Mouse (Mus musculus) lung, embryonic 14.5 days (tissue): ENCODE results near the gene Cfd. TPM values are rescaled to one million over a fixed set of nuclear protein-coding genes. Genes with fewer than 3 reads are reported as not detected.

Experiments used
- ATAC-seq: fragments of 200-750 bp; cut with Nextera tagmentation; 2 replicates; pipeline ENCODE4 v1.8.0; 2017; ENCODE audit warnings: mild to moderate bottlenecking, moderate TSS enrichment, moderate library complexity; ENCODE audit not compliant: insufficient read depth
- DNase-seq: peaks from one replicate; pipeline ENCODE4 v3.0.0-alpha.2; 2015
- H3K27ac ChIP-seq: fragments of 300-500 bp; sonication (generic); 2 replicates; pipeline ENCODE4 v1.5.1; 2014; ENCODE audit warnings: low read depth, mild to moderate bottlenecking, moderate library complexity
- H3K27me3 ChIP-seq: fragments of 300-500 bp; sonication (generic); 2 replicates; pipeline ENCODE4 v1.6.1; 2014; ENCODE audit warnings: low read length, control low read depth; ENCODE audit not compliant: insufficient read depth
- H3K36me3 ChIP-seq: fragments of 300-500 bp; sonication (generic); 2 replicates; pipeline ENCODE4 v1.6.1; 2014; ENCODE audit warnings: control low read depth; ENCODE audit not compliant: insufficient read depth
- H3K4me1 ChIP-seq: fragments of 300-500 bp; sonication (generic); 2 replicates; pipeline ENCODE4 v1.6.1; 2014; ENCODE audit warnings: antibody characterized with exemption, control low read depth; ENCODE audit not compliant: insufficient read depth
- H3K4me2 ChIP-seq: fragments of 300-500 bp; sonication (generic); 2 replicates; pipeline ENCODE4 v1.6.1; 2014; ENCODE audit warnings: mild to moderate bottlenecking
- H3K4me3 ChIP-seq: fragments of 300-500 bp; sonication (generic); 2 replicates; pipeline ENCODE4 v1.5.1; 2014; ENCODE audit warnings: low read depth, low read length
- H3K9ac ChIP-seq: fragments of 300-500 bp; sonication (generic); 2 replicates; pipeline ENCODE4 v1.6.1; 2014
- H3K9me3 ChIP-seq: fragments of 300-500 bp; sonication (generic); 2 replicates; pipeline ENCODE4 v1.6.1; 2016; ENCODE audit warnings: low read depth, low read length, control low read depth
- CTCF ChIP-seq: IDR thresholded peaks from 2 replicates; pipeline ENCODE4 v1.5.1; 2016; ENCODE audit warnings: antibody characterized with exemption, low read depth
- WGBS: fragments of 180-500 bp; shearing (Covaris S2); extraction: QIAGEN DNeasy Blood & Tissue Kit; methylation state at CpG from one replicate; pipeline ENCODE4 v1.1.7; 2014; 5-methylcytosine and 5-hydroxymethylcytosine counted together
- polyA plus RNA-seq: library from polyadenylated mRNA; unstranded; fragments of >200 nt; fragmentation: Nextera tagmentation; extraction: Ambion mirVana; gene quantifications from 2 replicates; pipeline ENCODE4 v1.2.1, GENCODE M21; 2014

Gene Cfd
- polyA plus RNA-seq = not detected in 2 replicates

GRCm38 (mm10) chr10:79890670-79891069, at the start of gene Cfd:
Gene Cfd, plus strand, starts transcription at chr10:79890853.
- ATAC-seq (no peak), DNase-seq (no peak)
- H3K9ac ChIP-seq = no peak within 1 kb of the TSS
- 33% methylated on average over 5 of the region's 5 CpGs for WGBS
- H3K9me3 ChIP-seq = no peaks in the 10 kb centered on the region
- H3K4me2 ChIP-seq = no peak within 1 kb of the TSS
- no peak for TF ChIP-seq CTCF
- no peak within 1 kb of the TSS for H3K27ac ChIP-seq
- H3K4me1 ChIP-seq = no peaks in the 10 kb centered on the region
- no peak within 1 kb of the TSS for H3K4me3 ChIP-seq
- peaks cover 11% of the 10 kb centered on the region; the same call in 1 of the 2 replicates for H3K36me3 ChIP-seq
- H3K27me3 ChIP-seq = no peaks in the 10 kb centered on the region

GRCm38 (mm10) chr10:79842322-79842721, 48.3 kb upstream of the Cfd start:
- peaks cover 9% of the 10 kb centered on the region; the same call in 1 of the 2 replicates for H3K4me1 ChIP-seq

GRCm38 (mm10) chr10:79843476-79843875, 47.2 kb upstream of the Cfd start:
- ATAC-seq = no peak
- no peak overlapping the region for H3K9ac ChIP-seq
- DNase-seq = peak; percentile 88
- no peak for TF ChIP-seq CTCF
- peaks cover 9% of the 10 kb centered on the region; the same call in 1 of the 2 replicates for H3K4me1 ChIP-seq
- no peaks in the 10 kb centered on the region for H3K36me3 ChIP-seq
- 33% methylated on average over 6 of the region's 6 CpGs for WGBS
- H3K4me2 ChIP-seq = peak overlapping the region; percentile 10; the same call in 1 of the 2 replicates
- H3K27ac ChIP-seq = peak overlapping the region; percentile 36; the same call in 1 of the 2 replicates
- H3K4me3 ChIP-seq = no peak overlapping the region
- no peaks in the 10 kb centered on the region for H3K27me3 ChIP-seq
- no peaks in the 10 kb centered on the region for H3K9me3 ChIP-seq

More at GRCm38 (mm10) chr10:79842322-79842721, 48.3 kb upstream of the Cfd start:
- Histone ChIP-seq H3K9ac (no peak overlapping the region), H3K27ac (peak overlapping the region; percentile 21; the same call in 1 of the 2 replicates), H3K36me3 (no peaks in the 10 kb centered on the region), H3K9me3 (no peaks in the 10 kb centered on the region), H3K4me3 (no peak overlapping the region), H3K4me2 (no peak overlapping the region), H3K27me3 (no peaks in the 10 kb centered on the region)
- TF ChIP-seq CTCF = no peak
- DNase-seq = no peak
- 59% methylated on average over 3 of the region's 3 CpGs for WGBS
- ATAC-seq = no peak

- ATAC-seq (no peak), DNase-seq (no peak)
- no peaks in the 10 kb centered on the region for H3K9me3 ChIP-seq
- peaks cover 12% of the 10 kb centered on the region; the same call in 1 of the 2 replicates for H3K4me1 ChIP-seq
- no peaks in the 10 kb centered on the region for H3K36me3 ChIP-seq
- H3K4me3 ChIP-seq = no peak overlapping the region
- no peak overlapping the region for H3K27ac ChIP-seq
- no peak for TF ChIP-seq CTCF
- H3K9ac ChIP-seq = no peak overlapping the region
- 42% methylated on average over 5 of the region's 5 CpGs for WGBS
- no peak overlapping the region for H3K4me2 ChIP-seq
- H3K27me3 ChIP-seq = no peaks in the 10 kb centered on the region
These were observed 44.1 kb upstream of the Cfd start for GRCm38 (mm10) chr10:79846553-79846952.

- Histone ChIP-seq H3K4me2 (no peak overlapping the region), H3K4me1 (peaks cover 19% of the 10 kb centered on the region), H3K9me3 (no peaks in the 10 kb centered on the region), H3K27me3 (no peaks in the 10 kb centered on the region), H3K27ac (peak overlapping the region; percentile 30; the same call in 1 of the 2 replicates), H3K9ac (peak overlapping the region; percentile 6; the same call in 1 of the 2 replicates), H3K4me3 (no peak overlapping the region), H3K36me3 (no peaks in the 10 kb centered on the region)
- ATAC-seq = no peak
- WGBS = 69% methylated on average over 8 of the region's 8 CpGs
- TF ChIP-seq CTCF = no peak
- DNase-seq = no peak
These were observed 40.6 kb upstream of the Cfd start for GRCm38 (mm10) chr10:79849941-79850628.

GRCm38 (mm10) chr10:79851653-79852052, 39.0 kb upstream of the Cfd start:
- DNase-seq (no peak), ATAC-seq (no peak)
- Histone ChIP-seq H3K9me3 (no peaks in the 10 kb centered on the region), H3K4me1 (peaks cover 19% of the 10 kb centered on the region), H3K36me3 (peaks cover 13% of the 10 kb centered on the region), H3K27ac (peak overlapping the region; percentile 100), H3K4me3 (peak overlapping the region; percentile 99; the same call in 1 of the 2 replicates), H3K4me2 (peak overlapping the region; percentile 97), H3K27me3 (no peaks in the 10 kb centered on the region), H3K9ac (peak overlapping the region; percentile 86)
- 64% methylated on average over 3 of the region's 3 CpGs for WGBS
- no peak for TF ChIP-seq CTCF

GRCm38 (mm10) chr10:79852107-79852789, 38.4 kb upstream of the Cfd start:
- Histone ChIP-seq H3K9me3 (no peaks in the 10 kb centered on the region), H3K36me3 (peaks cover 19% of the 10 kb centered on the region), H3K4me2 (peak overlapping the region; percentile 97), H3K4me3 (peak overlapping the region; percentile 99), H3K27me3 (no peaks in the 10 kb centered on the region), H3K27ac (peak overlapping the region; percentile 100), H3K4me1 (peaks cover 22% of the 10 kb centered on the region), H3K9ac (peak overlapping the region; percentile 86)
- TF ChIP-seq CTCF = no peak
- 24% methylated on average over 9 of the region's 9 CpGs for WGBS
- ATAC-seq (no peak), DNase-seq (peak; percentile 83)
